Mouse (Mus musculus) CH12.LX (cell line): ENCODE data around the gene Pgf.

Source experiments
- HCFC1 ChIP-seq: IDR thresholded peaks from 2 replicates; pipeline ENCODE4 v1.6.1; 2012; ENCODE audit warnings: low read depth, mild to moderate bottlenecking, inconsistent platforms, low read length, improper control_type of control experiment
- MXI1 ChIP-seq: IDR thresholded peaks from 2 replicates; pipeline ENCODE4 v1.6.1; 2011; ENCODE audit warnings: mild to moderate bottlenecking, low read depth, low read length, improper control_type of control experiment
- MYC ChIP-seq: IDR thresholded peaks from 2 replicates; pipeline ENCODE4 v1.6.1; 2011; ENCODE audit warnings: low read depth, mild to moderate bottlenecking, improper control_type of control experiment, low read length
- POLR2A ChIP-seq: IDR thresholded peaks from 2 replicates; pipeline ENCODE4 v1.6.1; 2011; ENCODE audit warnings: low read depth, mild to moderate bottlenecking, improper control_type of control experiment, low read length

GRCm38 (mm10) chr12:85150321-85151001 is 27.1 kb downstream of the Pgf start:
- TF ChIP-seq MYC (no peak), HCFC1 (no peak), MXI1 (no peak), POLR2A (no peak)
